Mouse (Mus musculus): ENCODE results near the gene Ubash3a. TPM values are rescaled to one million over a fixed set of nuclear protein-coding genes. Genes with fewer than 3 reads are reported as not detected.

Ubash3a gene
- polyA plus RNA-seq, 1 experiment = 0.94 TPM

DNA sequence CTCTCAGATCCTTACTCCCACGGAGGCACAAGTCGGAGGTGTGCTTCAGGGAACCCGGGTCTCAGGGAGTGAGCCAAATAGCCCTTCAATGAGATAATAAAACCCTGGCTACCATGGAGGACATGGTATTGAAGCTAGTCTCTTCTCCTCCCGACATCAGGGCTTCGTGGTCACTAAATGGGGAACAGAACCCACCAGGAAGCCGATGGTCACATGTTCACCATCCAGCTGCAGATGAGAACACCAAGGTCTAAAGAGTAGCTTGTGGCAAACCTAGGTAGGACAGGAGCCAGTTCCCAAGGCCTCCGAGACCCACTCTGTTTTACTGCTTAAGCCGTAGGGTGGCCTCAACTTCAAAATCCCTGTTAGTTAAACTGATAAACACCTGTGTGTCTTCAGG is 981 bp downstream of the Ubash3a start:
- no peaks in the 10 kb centered on the region for H3K9me3 ChIP-seq (ENCODE audit: control insufficient read depth, low read length)
- H3K27me3 ChIP-seq (ENCODE audit: control insufficient read depth) = no peaks in the 10 kb centered on the region
- no peak for TF ChIP-seq TAL1 (IDR thresholded peaks at IDR 0.05; ENCODE audit: low read length)
- no peak for TF ChIP-seq GATA1 (IDR thresholded peaks at IDR 0.05; ENCODE audit: low read length)
- peaks cover 33% of the 10 kb centered on the region for H3K36me3 ChIP-seq (ENCODE audit: control insufficient read depth)
- H3K4me1 ChIP-seq (ENCODE audit: control insufficient read depth) = peaks cover 59% of the 10 kb centered on the region
- H3K4me3 ChIP-seq (replicated peaks) = peak overlapping the region; percentile 66

DNA sequence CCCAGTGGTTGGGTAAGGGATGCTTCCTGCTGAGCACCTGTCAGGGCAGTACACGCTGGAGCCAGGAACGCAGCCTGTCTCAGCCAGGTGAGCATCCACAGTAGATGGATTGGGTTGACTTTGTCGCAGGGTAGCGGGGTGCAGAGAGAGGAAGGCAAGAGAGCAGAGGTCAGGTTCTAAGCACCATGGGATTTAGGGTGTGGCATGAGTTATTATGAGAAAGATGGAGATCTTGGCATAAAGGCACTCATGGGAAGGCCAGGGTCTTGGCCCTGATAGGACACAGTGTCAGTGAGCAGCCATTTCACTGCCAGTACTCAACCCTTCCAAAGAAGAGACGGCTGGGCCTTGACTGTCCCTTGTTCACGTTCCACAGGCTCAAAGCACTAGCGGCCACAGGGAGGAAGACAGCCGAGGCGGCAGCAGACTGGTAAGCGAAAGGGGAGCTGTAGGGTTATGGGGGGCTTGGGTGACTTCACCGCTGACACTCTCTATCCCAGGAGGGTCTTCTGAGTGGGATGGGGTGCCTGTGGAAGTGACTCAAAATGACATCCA is 1.8 kb downstream of the Ubash3a start:
- Histone ChIP-seq H3K27me3 (ENCODE audit: control insufficient read depth) (no peaks in the 10 kb centered on the region), H3K36me3 (ENCODE audit: control insufficient read depth) (peaks cover 41% of the 10 kb centered on the region), H3K4me1 (ENCODE audit: control insufficient read depth) (peaks cover 59% of the 10 kb centered on the region), H3K9me3 (ENCODE audit: control insufficient read depth, low read length) (no peaks in the 10 kb centered on the region), H3K4me3 (replicated peaks) (peak overlapping the region; percentile 66)
- no peak for TF ChIP-seq GATA1 (IDR thresholded peaks at IDR 0.05; ENCODE audit: low read length)
- no peak for TF ChIP-seq TAL1 (IDR thresholded peaks at IDR 0.05; ENCODE audit: low read length)

DNA sequence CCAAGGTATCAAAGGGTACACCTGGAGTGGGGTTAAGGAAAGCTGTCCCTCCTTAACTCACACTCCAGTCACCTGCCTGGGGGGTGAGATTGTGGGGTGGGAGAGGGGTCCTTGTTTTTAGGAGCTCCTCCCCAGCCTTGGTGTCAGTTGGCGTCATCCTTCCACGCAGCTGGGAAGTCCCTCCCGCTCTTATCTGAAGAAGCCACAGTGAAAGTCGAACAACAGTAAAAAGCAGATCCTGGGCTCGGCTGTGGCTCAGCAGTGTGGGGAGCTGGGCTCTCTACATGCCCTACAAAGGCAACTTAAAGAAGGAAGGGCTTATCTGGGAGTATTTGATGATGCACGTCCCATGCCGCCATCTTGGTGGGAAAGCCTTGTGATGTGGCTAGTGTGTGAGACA is 2.6 kb downstream of the Ubash3a start:
- TF ChIP-seq TAL1 (IDR thresholded peaks at IDR 0.05; ENCODE audit: low read length) (peak; percentile 27; the same call in 1 of the 3 replicates), GATA1 (IDR thresholded peaks at IDR 0.05; ENCODE audit: low read length) (no peak)
- H3K4me1 ChIP-seq (ENCODE audit: control insufficient read depth) = peaks cover 59% of the 10 kb centered on the region
- no peaks in the 10 kb centered on the region for H3K27me3 ChIP-seq (ENCODE audit: control insufficient read depth)
- peaks cover 49% of the 10 kb centered on the region for H3K36me3 ChIP-seq (ENCODE audit: control insufficient read depth)
- H3K9me3 ChIP-seq (ENCODE audit: control insufficient read depth, low read length) = no peaks in the 10 kb centered on the region
- peak overlapping the region; percentile 40 for H3K4me3 ChIP-seq (replicated peaks)

DNA sequence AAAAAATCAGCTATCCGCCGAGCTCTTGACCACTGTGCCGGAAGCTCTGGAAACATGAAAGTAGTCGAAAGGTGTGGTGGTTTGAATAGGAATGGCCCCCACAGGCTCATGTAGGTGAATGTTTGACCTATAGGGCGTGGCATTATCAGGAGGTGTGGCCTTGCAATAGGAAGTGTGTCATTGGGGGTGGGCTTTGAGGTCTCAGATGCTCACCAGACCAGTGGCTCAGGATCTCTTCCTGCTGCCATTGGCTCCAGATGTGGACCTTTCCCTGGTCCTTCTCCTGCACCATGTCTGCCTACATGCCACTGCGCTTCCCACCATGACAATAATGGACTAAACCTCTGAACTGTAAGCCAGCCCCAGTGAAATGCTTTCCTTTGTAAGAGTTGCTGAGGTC is 4.2 kb downstream of the Ubash3a start:
- Histone ChIP-seq H3K4me1 (ENCODE audit: control insufficient read depth) (peaks cover 55% of the 10 kb centered on the region), H3K9me3 (ENCODE audit: control insufficient read depth, low read length) (no peaks in the 10 kb centered on the region), H3K27me3 (ENCODE audit: control insufficient read depth) (no peaks in the 10 kb centered on the region), H3K36me3 (ENCODE audit: control insufficient read depth) (peaks cover 63% of the 10 kb centered on the region), H3K4me3 (replicated peaks) (no peak overlapping the region)
- TF ChIP-seq GATA1 (IDR thresholded peaks at IDR 0.05; ENCODE audit: low read length) (no peak), TAL1 (IDR thresholded peaks at IDR 0.05; ENCODE audit: low read length) (no peak)

- TF ChIP-seq TAL1 (IDR thresholded peaks at IDR 0.05; ENCODE audit: low read length) = no peak
- TF ChIP-seq GATA1 (IDR thresholded peaks at IDR 0.05; ENCODE audit: low read length) = no peak
- no peaks in the 10 kb centered on the region for H3K9me3 ChIP-seq (ENCODE audit: control insufficient read depth, low read length)
Measured at GRCm38 (mm10) chr17:31216068-31216955, 8.6 kb downstream of the Ubash3a start.

DNA sequence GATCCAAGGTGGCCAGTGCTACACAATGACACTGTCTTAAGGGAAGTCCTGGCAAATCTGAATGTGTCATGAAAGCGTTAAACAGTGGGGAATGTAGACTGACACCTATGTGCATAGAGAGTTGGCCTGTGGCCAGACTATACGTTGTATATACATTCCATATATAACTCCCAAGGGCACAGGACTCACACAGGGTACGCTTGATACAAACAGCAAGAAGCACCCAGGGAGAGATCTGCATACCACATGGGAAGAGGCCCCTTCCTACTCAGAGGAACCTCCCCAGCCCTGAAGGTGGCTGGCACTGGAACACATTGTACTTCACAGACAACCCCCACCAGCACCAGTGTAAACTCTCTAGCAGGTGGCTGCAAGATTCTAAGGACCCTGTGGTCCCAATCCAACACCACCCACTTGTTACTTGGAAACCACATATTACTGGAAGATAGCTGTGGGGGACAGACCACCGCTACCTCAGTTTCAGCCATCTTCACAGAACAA is 15.2 kb downstream of the Ubash3a start:
- peaks cover 43% of the 10 kb centered on the region for H3K4me1 ChIP-seq (ENCODE audit: control insufficient read depth)
- peaks cover 84% of the 10 kb centered on the region for H3K36me3 ChIP-seq (ENCODE audit: control insufficient read depth)
- H3K9me3 ChIP-seq (ENCODE audit: control insufficient read depth, low read length) = no peaks in the 10 kb centered on the region
- TF ChIP-seq GATA1 (IDR thresholded peaks at IDR 0.05; ENCODE audit: low read length) = no peak
- no peak for TF ChIP-seq TAL1 (IDR thresholded peaks at IDR 0.05; ENCODE audit: low read length)
- no peak overlapping the region for H3K4me3 ChIP-seq (replicated peaks)
- H3K27me3 ChIP-seq (ENCODE audit: control insufficient read depth) = no peaks in the 10 kb centered on the region

More at GRCm38 (mm10) chr17:31216068-31216955, 8.6 kb downstream of the Ubash3a start:
- no peak overlapping the region for H3K4me3 ChIP-seq (replicated peaks)
- peaks cover 92% of the 10 kb centered on the region for H3K36me3 ChIP-seq (ENCODE audit: control insufficient read depth)
- H3K27me3 ChIP-seq (ENCODE audit: control insufficient read depth) = no peaks in the 10 kb centered on the region
- H3K4me1 ChIP-seq (ENCODE audit: control insufficient read depth) = peaks cover 27% of the 10 kb centered on the region

DNA sequence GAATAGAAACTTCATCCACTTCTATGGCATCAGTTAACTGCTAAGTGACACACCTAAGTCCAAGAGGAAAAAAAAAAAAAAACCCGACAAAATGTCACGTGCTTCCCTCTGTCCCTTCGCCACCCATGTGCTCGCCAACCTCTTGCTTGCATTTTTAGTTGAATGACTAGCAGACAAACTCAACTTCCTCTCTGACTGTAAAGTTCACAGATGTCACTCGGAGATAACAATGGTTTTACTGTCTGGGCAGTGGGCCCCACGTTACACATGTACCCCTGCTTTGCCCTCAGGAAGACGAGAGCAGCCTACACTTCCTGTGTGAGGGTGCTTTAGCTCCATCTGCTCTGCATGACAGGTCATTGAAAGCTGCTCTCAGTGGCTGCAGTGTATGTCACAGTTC is 16.2 kb downstream of the Ubash3a start:
- H3K9me3 ChIP-seq (ENCODE audit: control insufficient read depth, low read length) = no peaks in the 10 kb centered on the region
- H3K36me3 ChIP-seq (ENCODE audit: control insufficient read depth) = peaks cover 83% of the 10 kb centered on the region
- peaks cover 53% of the 10 kb centered on the region for H3K4me1 ChIP-seq (ENCODE audit: control insufficient read depth)
- no peak for TF ChIP-seq GATA1 (IDR thresholded peaks at IDR 0.05; ENCODE audit: low read length)
- TF ChIP-seq TAL1 (IDR thresholded peaks at IDR 0.05; ENCODE audit: low read length) = no peak
- H3K27me3 ChIP-seq (ENCODE audit: control insufficient read depth) = no peaks in the 10 kb centered on the region
- H3K4me3 ChIP-seq (replicated peaks) = no peak overlapping the region

DNA sequence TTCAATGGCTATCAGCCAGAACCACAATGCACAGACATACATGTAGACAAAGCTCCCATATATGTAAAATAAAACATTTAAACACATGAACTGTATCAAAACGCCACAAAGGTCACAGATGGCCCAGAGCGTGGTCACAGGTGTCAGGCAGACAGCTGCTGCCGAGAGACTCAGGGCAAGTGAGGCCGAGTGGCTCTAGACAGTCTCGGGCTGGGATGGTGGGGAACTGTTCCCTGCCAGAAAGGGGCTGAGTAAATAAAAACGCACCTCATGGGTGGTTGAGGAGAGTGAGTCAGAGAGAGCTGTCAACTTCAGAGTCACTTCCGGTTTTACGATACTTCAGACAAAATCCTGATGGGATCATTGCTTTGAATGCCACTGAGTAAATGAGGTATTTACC is 16.9 kb downstream of the Ubash3a start:
- Histone ChIP-seq H3K27me3 (ENCODE audit: control insufficient read depth) (no peaks in the 10 kb centered on the region), H3K4me3 (replicated peaks) (no peak overlapping the region), H3K9me3 (ENCODE audit: control insufficient read depth, low read length) (no peaks in the 10 kb centered on the region), H3K4me1 (ENCODE audit: control insufficient read depth) (peaks cover 55% of the 10 kb centered on the region), H3K36me3 (ENCODE audit: control insufficient read depth) (peaks cover 77% of the 10 kb centered on the region)
- TF ChIP-seq TAL1 (IDR thresholded peaks at IDR 0.05; ENCODE audit: low read length) (no peak), GATA1 (IDR thresholded peaks at IDR 0.05; ENCODE audit: low read length) (no peak)

DNA sequence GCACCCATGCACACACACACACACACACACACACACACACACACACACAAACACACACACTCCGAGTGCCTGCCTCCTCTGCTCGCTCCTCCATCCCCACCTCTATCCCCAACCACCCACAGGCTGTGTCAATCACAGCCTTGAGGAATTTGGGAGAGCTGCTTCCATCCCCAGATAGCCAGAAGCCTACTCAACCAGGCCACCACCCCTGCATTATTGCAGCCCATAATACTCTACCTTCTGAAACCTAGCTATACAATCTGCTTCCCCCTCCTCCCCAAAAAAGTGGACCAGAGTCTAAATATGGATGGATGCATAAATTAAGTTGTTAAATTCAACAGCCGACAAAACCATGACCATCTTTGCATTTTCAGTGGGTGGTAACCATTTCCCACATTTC is 18.7 kb downstream of the Ubash3a start:
- H3K27me3 ChIP-seq (ENCODE audit: control insufficient read depth) = no peaks in the 10 kb centered on the region
- H3K9me3 ChIP-seq (ENCODE audit: control insufficient read depth, low read length) = no peaks in the 10 kb centered on the region
- no peak overlapping the region for H3K4me3 ChIP-seq (replicated peaks)
- peaks cover 56% of the 10 kb centered on the region for H3K4me1 ChIP-seq (ENCODE audit: control insufficient read depth)
- H3K36me3 ChIP-seq (ENCODE audit: control insufficient read depth) = peaks cover 67% of the 10 kb centered on the region
- no peak for TF ChIP-seq TAL1 (IDR thresholded peaks at IDR 0.05; ENCODE audit: low read length)
- TF ChIP-seq GATA1 (IDR thresholded peaks at IDR 0.05; ENCODE audit: low read length) = no peak
